Mouse (Mus musculus) cerebellum, adult 11 months (tissue): ENCODE results near the gene Gcgr.
"Not testable (repeated sequence)": the region's sequence is repeated elsewhere in the genome, so short reads cannot be mapped to it uniquely, and the experiment has no call there.

Experiments used
- DNase-seq: peaks from one replicate; pipeline ENCODE4 v3.0.0; 2022

Gene Gcgr

DNA sequence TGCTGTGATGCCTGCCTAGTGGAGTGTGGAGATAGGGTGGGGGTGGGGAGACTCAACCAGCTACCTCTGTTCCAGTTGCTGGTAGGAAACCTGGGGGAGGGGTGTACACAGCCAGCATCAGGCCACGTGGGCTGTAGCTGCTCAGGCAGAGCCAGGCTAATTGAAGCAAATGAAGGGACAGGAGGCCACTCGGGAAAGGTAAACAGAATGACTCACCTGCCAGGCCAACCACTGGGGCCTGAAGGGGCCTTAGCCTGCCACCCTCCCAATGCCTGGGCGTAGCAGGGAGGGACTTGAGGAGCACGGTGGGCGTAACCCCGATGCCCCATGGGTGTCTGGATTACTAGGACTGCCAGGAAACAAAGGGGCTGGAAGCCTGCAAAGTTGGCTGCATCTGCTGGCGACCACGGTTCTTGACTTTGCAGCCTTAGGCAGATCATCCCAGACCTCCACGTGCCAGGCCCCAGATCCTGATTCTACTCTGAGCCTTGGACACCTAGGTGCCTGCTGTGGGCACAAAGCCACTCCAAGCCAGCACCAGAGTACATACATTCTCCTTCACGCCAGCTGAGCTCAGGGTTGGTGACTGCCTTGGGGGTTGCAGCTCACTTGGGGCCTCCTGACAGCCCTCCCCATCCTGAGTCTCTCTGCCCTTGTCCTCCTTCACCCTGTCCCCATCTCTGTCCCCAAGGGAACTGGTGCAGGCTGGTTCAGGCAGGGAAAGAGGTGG, 9.0 kb downstream of the Gcgr start:
- no peak for DNase-seq

DNA sequence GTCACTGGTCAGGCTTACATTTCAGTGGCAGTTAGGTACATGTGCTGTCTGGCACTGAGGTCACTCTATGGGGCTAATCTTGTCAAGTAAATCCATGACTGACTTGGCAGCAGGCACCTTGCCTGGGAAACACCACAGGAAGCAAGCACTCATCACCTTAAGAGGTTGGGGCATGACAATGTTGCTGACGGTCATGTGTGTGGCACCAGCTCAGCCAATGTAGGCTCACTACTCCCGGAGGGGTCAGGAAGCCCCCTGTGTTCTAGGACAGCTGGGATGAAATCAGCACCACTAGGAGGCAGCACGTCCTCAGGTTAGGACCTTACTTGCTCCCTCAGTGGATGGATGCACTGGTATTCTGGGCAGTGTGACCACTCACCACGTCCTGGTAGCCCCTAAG, 11.4 kb downstream of the Gcgr start:
- DNase-seq: no peak

- DNase-seq: no peak
Measured at GRCm38 (mm10) chr11:120542376-120542775, 11.9 kb downstream of the Gcgr start.

DNA sequence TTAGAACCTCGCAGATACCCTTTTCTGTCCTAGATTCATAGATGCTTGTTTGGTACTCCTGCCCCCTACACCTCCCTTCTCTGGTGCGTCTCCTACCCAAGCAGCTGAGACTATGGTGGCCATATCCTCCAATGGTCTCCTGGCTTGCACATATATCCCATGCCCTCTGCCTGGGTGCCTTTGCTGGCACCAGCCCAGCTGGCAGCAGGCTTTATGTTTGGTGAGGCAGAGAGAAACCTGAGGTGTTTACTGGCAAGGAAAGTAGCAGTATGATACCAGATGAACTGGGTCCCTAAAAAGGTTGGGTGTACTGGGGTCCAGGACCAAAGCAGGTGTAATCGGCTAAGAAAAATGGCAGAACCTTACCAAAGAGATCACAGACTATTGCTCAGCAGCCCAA, 15.5 kb downstream of the Gcgr start:
- DNase-seq: no peak

GRCm38 (mm10) chr11:120547469-120547868, 17.0 kb downstream of the Gcgr start:
- no peak for DNase-seq

DNA sequence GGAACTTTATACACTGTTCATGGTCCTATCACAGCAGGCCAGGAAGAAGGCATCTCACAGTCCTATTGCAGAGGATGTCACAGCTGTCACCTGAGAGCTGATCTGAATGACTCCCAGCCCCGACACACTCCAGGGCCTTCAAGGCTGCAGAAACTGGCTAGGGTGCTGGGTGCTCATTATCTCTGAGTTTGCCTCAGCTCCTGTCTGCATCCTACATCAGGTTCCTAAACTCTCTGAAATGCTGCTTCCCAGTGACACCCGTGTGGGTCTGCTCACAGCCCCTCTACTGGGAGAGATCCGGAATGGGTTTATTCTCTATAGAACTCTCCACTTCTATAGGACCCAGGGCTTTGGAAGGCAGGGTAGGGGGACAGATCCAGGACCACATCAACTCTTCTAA, 17.7 kb downstream of the Gcgr start:
- no peak for DNase-seq

GRCm38 (mm10) chr11:120548786-120549167, 18.3 kb downstream of the Gcgr start:
- DNase-seq: no peak

DNA sequence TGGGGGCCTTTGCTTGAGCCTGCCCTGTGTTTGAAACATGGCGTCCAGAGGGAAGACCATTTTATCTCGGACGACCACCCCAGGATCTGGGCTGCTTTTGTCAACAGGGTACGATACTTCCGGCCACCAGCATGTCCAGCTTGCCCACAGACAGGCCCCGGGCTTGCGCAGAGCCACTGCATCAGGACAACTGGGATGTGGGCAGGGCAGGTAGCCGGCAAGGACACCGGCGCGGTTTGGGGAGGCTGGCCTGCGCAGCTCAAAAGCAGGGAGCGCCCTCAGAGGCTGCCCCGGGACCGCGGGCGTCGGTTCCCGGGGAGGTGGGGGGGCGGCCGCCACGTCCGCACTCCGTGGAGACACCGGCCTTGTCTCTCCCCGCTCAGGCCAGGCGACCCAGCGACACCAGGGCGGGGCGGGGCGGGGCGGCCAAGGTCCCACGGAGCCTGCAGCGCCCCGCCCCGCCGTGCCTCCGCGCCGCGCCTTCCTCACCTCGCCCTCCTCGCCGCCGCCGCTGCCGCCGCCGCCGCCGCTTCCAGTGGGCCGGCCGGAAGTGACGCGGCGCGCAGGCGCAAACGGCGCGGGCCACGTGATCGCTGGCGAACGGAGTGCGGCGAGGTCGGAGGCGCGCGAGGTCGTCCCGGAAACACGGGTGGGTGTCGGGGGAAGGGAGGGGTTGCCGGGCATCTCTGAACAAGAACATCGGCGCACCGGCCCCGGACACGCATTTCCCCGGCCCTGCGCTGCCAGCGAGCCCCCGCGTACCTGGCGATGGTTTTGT, 18.9 kb downstream of the Gcgr start, which contains the start of gene Mcrip1:
Mcrip1 (minus strand) TSS at position 560 of the 778 bp plus-strand sequence.
- peak; percentile 90 for DNase-seq

GRCm38 (mm10) chr11:120549986-120550809, 19.7 kb downstream of the Gcgr start:
- no peak for DNase-seq

DNA sequence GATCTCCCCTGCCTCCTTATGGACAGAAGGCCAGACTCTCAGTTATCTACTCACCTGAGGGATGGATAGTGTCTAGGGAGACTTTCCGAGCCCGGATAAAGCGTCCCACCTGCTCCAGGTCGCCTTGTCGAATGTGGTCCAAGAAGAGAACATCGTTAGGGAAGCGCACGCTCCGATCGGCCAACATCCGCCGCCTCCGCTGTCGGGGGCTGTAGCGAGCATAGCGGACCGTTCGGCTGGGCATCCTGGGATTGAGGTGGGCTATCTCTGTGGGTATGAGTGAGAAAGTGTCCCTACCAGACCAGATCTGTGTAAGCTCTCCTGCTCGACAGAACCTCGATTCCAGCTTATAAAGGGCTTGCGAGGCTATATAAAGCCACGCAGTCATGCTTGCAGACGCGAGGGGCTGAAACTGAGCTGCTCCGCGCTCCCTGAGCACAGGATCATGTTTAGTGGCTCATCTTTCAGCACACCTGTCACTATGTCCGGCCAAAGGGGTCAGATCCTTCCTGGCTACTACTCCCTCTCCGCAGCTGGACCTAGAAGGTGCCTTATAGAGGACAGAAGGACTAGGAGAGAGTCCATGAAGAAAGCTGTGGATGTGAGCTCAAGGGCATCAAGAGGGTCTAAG, 20.4 kb downstream of the Gcgr start, which contains the start of gene Ppp1r27:
Ppp1r27 (minus strand) TSS at position 323 of the 631 bp plus-strand sequence.
- DNase-seq: no peak

- DNase-seq: no peak
Measured at GRCm38 (mm10) chr11:120552736-120553135, 22.2 kb downstream of the Gcgr start.

DNA sequence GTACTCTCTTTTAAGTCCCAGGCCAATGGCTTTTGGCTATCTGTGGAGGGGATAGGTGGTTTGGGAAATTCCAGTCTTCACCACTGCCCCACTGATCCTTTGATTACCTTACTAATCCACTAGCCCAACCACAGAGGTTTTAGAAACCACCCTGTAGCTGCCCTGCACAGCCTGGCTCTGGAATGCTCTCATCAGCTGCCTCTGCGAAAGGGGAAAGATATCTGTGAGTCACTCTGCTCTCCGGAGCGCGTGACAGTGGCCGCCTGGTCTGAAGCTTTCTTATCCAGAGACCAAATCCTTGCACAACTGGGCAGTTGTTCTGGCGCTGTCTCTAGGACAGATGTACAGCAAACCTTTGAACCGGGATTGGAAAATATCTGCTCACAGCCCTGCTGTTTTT, 24.3 kb downstream of the Gcgr start:
- no peak for DNase-seq

GRCm38 (mm10) chr11:120555260-120555659, 24.8 kb downstream of the Gcgr start:
- no peak for DNase-seq

- not testable (repeated sequence) for DNase-seq
Measured at GRCm38 (mm10) chr11:120558843-120559242, 28.3 kb downstream of the Gcgr start.

- no peak for DNase-seq
Measured at GRCm38 (mm10) chr11:120560952-120561728, 30.6 kb downstream of the Gcgr start.

DNA sequence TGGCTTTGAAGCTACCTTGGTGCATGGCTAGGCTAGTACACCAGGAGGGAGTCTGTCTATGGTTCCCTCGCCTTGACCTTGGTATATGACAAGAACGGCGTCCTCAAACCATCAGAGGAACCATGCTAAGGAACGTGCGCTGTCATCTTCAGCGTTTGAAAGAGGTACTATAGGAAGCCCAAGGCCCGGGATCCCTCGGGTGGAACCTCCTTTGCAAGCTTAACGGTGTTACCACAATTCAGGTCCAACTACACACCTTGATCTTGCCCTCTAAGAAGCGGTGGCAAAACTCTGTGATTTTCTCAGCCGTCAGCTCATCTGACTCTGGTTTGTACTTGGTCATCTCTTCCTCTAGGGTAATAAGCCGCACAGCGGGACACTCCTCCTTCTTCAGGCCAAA, 32.5 kb downstream of the Gcgr start:
- no peak for DNase-seq

GRCm38 (mm10) chr11:120565114-120565513, 34.6 kb downstream of the Gcgr start:
- DNase-seq: no peak

GRCm38 (mm10) chr11:120568324-120568723, 37.8 kb downstream of the Gcgr start:
- no peak for DNase-seq

DNA sequence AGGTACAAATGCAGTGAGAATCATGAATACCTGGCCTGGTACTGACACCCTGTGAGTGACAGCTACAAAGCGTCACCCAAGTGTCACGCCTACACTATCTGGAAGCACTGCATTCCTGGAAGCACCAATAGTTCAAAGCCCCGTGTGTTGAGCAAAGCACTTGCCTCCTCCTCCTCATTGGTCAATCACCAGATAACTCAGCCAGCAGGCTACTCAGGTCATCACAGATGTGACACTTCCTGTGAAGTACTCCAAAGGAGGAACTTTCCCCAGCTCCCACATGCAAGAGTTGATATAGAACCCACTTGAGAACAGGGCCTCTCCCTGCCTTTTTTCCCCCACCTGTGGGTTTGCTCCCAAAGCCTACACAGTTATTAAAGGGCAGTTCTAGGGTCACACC, 40.6 kb downstream of the Gcgr start:
- no peak for DNase-seq

GRCm38 (mm10) chr11:120571754-120572416, 41.4 kb downstream of the Gcgr start:
- DNase-seq: no peak

DNA sequence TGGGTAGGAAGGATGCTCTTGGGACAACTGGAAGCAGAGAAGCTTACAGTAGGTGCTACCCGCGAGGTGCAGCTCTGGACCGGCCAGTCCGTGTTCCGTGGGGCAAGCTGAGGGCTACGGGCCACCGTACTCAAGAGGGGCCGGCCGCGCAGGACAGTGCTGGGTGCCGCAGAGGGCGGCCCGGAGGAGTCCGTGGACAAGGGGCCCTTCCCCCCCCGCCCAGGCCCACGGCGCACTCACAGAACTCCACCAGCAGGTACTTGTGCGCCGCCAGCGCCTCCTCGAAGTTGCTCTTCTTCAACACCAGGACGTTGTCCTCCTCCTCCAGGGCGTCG, 41.9 kb downstream of the Gcgr start:
- DNase-seq: no peak
